Mouse (Mus musculus) limb, embryonic 11.5 days (tissue): ENCODE data around the gene Bst2. TPM values are rescaled to one million over a fixed set of nuclear protein-coding genes. Genes with fewer than 3 reads are reported as not detected.

Source experiments
- ATAC-seq: fragments of 200-750 bp; cut with Nextera tagmentation; 2 replicates; pipeline ENCODE4 v1.8.0; 2017; ENCODE audit warnings: low read depth; ENCODE audit not compliant: insufficient number of reproducible peaks, low FRiP score, low TSS enrichment
- DNase-seq: peaks from one replicate; pipeline ENCODE4 v3.0.0-alpha.2; 2015; ENCODE audit warnings: low spot score
- H3K27ac ChIP-seq: fragments of 300-500 bp; sonication (generic); replicated peaks from 2 replicates; pipeline ENCODE4 v1.5.1; 2014; ENCODE audit warnings: low read depth, mild to moderate bottlenecking, low read length
- H3K27me3 ChIP-seq: fragments of 300-500 bp; sonication (generic); 2 replicates; pipeline ENCODE4 v1.6.1; 2014; ENCODE audit warnings: mild to moderate bottlenecking, low read length, mixed read lengths; ENCODE audit not compliant: control insufficient read depth, insufficient read depth
- H3K36me3 ChIP-seq: fragments of 300-500 bp; sonication (generic); 2 replicates; pipeline ENCODE4 v1.6.1; 2014; ENCODE audit warnings: mild to moderate bottlenecking, low read length, moderate library complexity, mixed read lengths; ENCODE audit not compliant: control insufficient read depth, insufficient read depth
- H3K4me1 ChIP-seq: fragments of 300-500 bp; sonication (generic); 2 replicates; pipeline ENCODE4 v1.6.1; 2014; ENCODE audit warnings: low read length, mixed read lengths; ENCODE audit not compliant: control insufficient read depth, insufficient read depth
- H3K4me2 ChIP-seq: fragments of 300-500 bp; sonication (generic); 2 replicates; pipeline ENCODE4 v1.6.1; 2014; ENCODE audit warnings: low read depth, mild to moderate bottlenecking, moderate library complexity; ENCODE audit not compliant: severe bottlenecking
- H3K4me3 ChIP-seq: fragments of 300-500 bp; sonication (generic); 2 replicates; pipeline ENCODE4 v1.5.1; 2014; ENCODE audit warnings: low read depth, low read length
- H3K9ac ChIP-seq: fragments of 300-500 bp; sonication (generic); 2 replicates; pipeline ENCODE4 v1.6.1; 2014; ENCODE audit warnings: mild to moderate bottlenecking, low read length
- H3K9me3 ChIP-seq: fragments of 300-500 bp; sonication (generic); 2 replicates; pipeline ENCODE4 v1.6.1; 2016; ENCODE audit warnings: low read length; ENCODE audit not compliant: control insufficient read depth
- WGBS: fragments of 180-500 bp; shearing (Covaris S2); extraction: QIAGEN DNeasy Blood & Tissue Kit; methylation state at CpG from one replicate; pipeline ENCODE4 v1.1.7; 2014; 5-methylcytosine and 5-hydroxymethylcytosine counted together
- polyA plus RNA-seq: library from polyadenylated mRNA; unstranded; fragments of >200 nt; fragmentation: Nextera tagmentation; extraction: Ambion mirVana; gene quantifications from 2 replicates; pipeline ENCODE4 v1.2.1, GENCODE M21; 2014

The Bst2 gene
- 1.7 and 1.8 TPM in 2 replicates for polyA plus RNA-seq

- peak; percentile 71; the same call in 1 of the 2 replicates for ATAC-seq
- 4% methylated on average over 37 of the region's 37 CpGs for WGBS
- DNase-seq, result peak; percentile 85
- H3K9ac ChIP-seq, result peak within 1 kb of the TSS; percentile 32
- H3K27me3 ChIP-seq, result no peaks in the 10 kb centered on the region; the same call in 1 of the 2 replicates
- H3K27ac ChIP-seq, result no peak within 1 kb of the TSS
- no peaks in the 10 kb centered on the region for H3K36me3 ChIP-seq
- no peaks in the 10 kb centered on the region for H3K9me3 ChIP-seq
- H3K4me3 ChIP-seq, result peak within 1 kb of the TSS; percentile 31
- peak within 1 kb of the TSS; percentile 60 for H3K4me2 ChIP-seq
- 0 out of 2 replicates have a peak, but pooled peaks cover 3% of the 10 kb centered on the region for H3K4me1 ChIP-seq
Observed at GRCm38 (mm10) chr8:71537028-71537867, at the start of gene Bst2. Bst2 (minus strand) TSS chr8:71537456.

GRCm38 (mm10) chr8:71586891-71587290, 49.6 kb upstream of the Bst2 start:
- Histone ChIP-seq H3K9ac (no peak overlapping the region), H3K27me3 (no peaks in the 10 kb centered on the region), H3K4me2 (no peak overlapping the region), H3K4me1 (no peaks in the 10 kb centered on the region), H3K27ac (no peak overlapping the region), H3K9me3 (no peaks in the 10 kb centered on the region), H3K36me3 (no peaks in the 10 kb centered on the region), H3K4me3 (no peak overlapping the region)
- DNase-seq (peak; percentile 67), ATAC-seq (no peak)
- WGBS, result 72% methylated on average over 2 of the region's 2 CpGs

- Histone ChIP-seq H3K9me3 (no peaks in the 10 kb centered on the region), H3K27me3 (no peaks in the 10 kb centered on the region), H3K27ac (no peak overlapping the region), H3K9ac (no peak overlapping the region), H3K4me2 (no peak overlapping the region), H3K4me3 (no peak overlapping the region), H3K4me1 (no peaks in the 10 kb centered on the region), H3K36me3 (no peaks in the 10 kb centered on the region)
- WGBS, result 46% methylated on average over 9 of the region's 9 CpGs
- ATAC-seq (no peak), DNase-seq (no peak)
Observed at GRCm38 (mm10) chr8:71580201-71580600, 42.9 kb upstream of the Bst2 start.

GRCm38 (mm10) chr8:71579476-71579875, 42.2 kb upstream of the Bst2 start:
- Histone ChIP-seq H3K27ac (no peak overlapping the region), H3K9me3 (no peaks in the 10 kb centered on the region), H3K9ac (no peak overlapping the region), H3K27me3 (no peaks in the 10 kb centered on the region), H3K36me3 (no peaks in the 10 kb centered on the region), H3K4me2 (no peak overlapping the region), H3K4me3 (no peak overlapping the region), H3K4me1 (no peaks in the 10 kb centered on the region)
- DNase-seq (no peak), ATAC-seq (no peak)
- WGBS, result 90% methylated on average over 14 of the region's 14 CpGs

- Histone ChIP-seq H3K4me1 (no peaks in the 10 kb centered on the region), H3K27me3 (no peaks in the 10 kb centered on the region), H3K4me3 (no peak overlapping the region), H3K36me3 (no peaks in the 10 kb centered on the region), H3K27ac (no peak overlapping the region), H3K9me3 (no peaks in the 10 kb centered on the region), H3K4me2 (no peak overlapping the region), H3K9ac (no peak overlapping the region)
- no peak for ATAC-seq
- no peak for DNase-seq
- WGBS, result 61% methylated on average over 1 of the region's 1 CpGs
Observed at GRCm38 (mm10) chr8:71579009-71579408, 41.8 kb upstream of the Bst2 start.

GRCm38 (mm10) chr8:71577856-71578387, 40.7 kb upstream of the Bst2 start:
- no peaks in the 10 kb centered on the region for H3K9me3 ChIP-seq
- WGBS, result 80% methylated on average over 4 of the region's 4 CpGs
- no peak overlapping the region for H3K9ac ChIP-seq
- H3K4me2 ChIP-seq, result no peak overlapping the region
- H3K36me3 ChIP-seq, result no peaks in the 10 kb centered on the region
- H3K27me3 ChIP-seq, result no peaks in the 10 kb centered on the region
- no peak for DNase-seq
- no peak overlapping the region for H3K27ac ChIP-seq
- ATAC-seq, result no peak
- H3K4me3 ChIP-seq, result no peak overlapping the region
- H3K4me1 ChIP-seq, result no peaks in the 10 kb centered on the region

GRCm38 (mm10) chr8:71575020-71575419, 37.8 kb upstream of the Bst2 start:
- ATAC-seq, result no peak
- Histone ChIP-seq H3K27me3 (no peaks in the 10 kb centered on the region), H3K4me3 (no peak overlapping the region), H3K4me2 (no peak overlapping the region), H3K36me3 (no peaks in the 10 kb centered on the region), H3K27ac (no peak overlapping the region), H3K9me3 (no peaks in the 10 kb centered on the region), H3K4me1 (0 out of 2 replicates have a peak, but pooled peaks cover 3% of the 10 kb centered on the region), H3K9ac (no peak overlapping the region)
- no peak for DNase-seq
- 74% methylated on average over 1 of the region's 1 CpGs for WGBS

- Histone ChIP-seq H3K9ac (no peak overlapping the region), H3K27ac (no peak overlapping the region), H3K9me3 (no peaks in the 10 kb centered on the region), H3K36me3 (no peaks in the 10 kb centered on the region), H3K4me2 (no peak overlapping the region), H3K4me1 (0 out of 2 replicates have a peak, but pooled peaks cover 3% of the 10 kb centered on the region), H3K27me3 (no peaks in the 10 kb centered on the region), H3K4me3 (no peak overlapping the region)
- ATAC-seq (no peak), DNase-seq (no peak)
- 76% methylated on average over 7 of the region's 7 CpGs for WGBS
Observed at GRCm38 (mm10) chr8:71574426-71574825, 37.2 kb upstream of the Bst2 start.
